Comparison of ENCODE assay signal across 15 mouse cellular contexts in genomic region chr11:18746486-18746885, GRCm38 (mm10).
DNase-seq lines count a peak whose midpoint lies in the region; ATAC-seq and TF ChIP-seq lines count a peak whose summit lies in the region.
"Had no signal": no experiment of that assay in that cellular context is flagged by ENCODE, and none has a peak within 500 bp of the region (broad histone marks: within the 10 kb centered on the region; RNA-seq: fewer than 3 reads in every experiment).

No protein-coding gene starts in this region.

- no peak for TF ChIP-seq CTCF in lung, embryonic 14.5 days (IDR thresholded peaks at IDR 0.05; ENCODE audit: low read depth)
- TF ChIP-seq CTCF in hindbrain, postnatal 0 days (IDR thresholded peaks at IDR 0.05; ENCODE audit: low read depth) = no peak

- no peaks in the 10 kb centered on the region for H3K27me3 ChIP-seq in lung, embryonic 14.5 days (ENCODE audit: insufficient read depth, low read length)
- H3K27me3 ChIP-seq in hindbrain, postnatal 0 days (ENCODE audit: insufficient read depth, low read length) = no peaks in the 10 kb centered on the region
- H3K27me3 ChIP-seq in stomach, embryonic 15.5 days (replicated peaks) = no peaks in the 10 kb centered on the region

- peak overlapping the region; percentile 27; the same call in 1 of the 2 replicates for H3K4me2 ChIP-seq in lung, embryonic 14.5 days
- H3K4me2 ChIP-seq in hindbrain, postnatal 0 days (ENCODE audit: low read depth, low read length) = no peak overlapping the region
- H3K4me2 ChIP-seq in stomach, embryonic 15.5 days = peak overlapping the region; percentile 33; the same call in 1 of the 2 replicates
- H3K4me2 ChIP-seq: limb, embryonic 13.5 days had no signal

- DNase-seq in cerebellum, postnatal 10 days = peak; percentile 52 to 62
- no peak for DNase-seq in cerebellum, postnatal 25 days
- DNase-seq in lung, embryonic 14.5 days = no peak
- no peak for DNase-seq in lung, postnatal 36 days
- DNase-seq in hindbrain, postnatal 0 days (ENCODE audit: low spot score) = peak; percentile 51
- DNase-seq in urinary bladder, postnatal 4 days (ENCODE audit: low spot score in 2 of 2) = no peak
- no peak for DNase-seq in right cerebral cortex, postnatal 4 days
- DNase-seq: kidney, adult 9 months; layer of hippocampus, postnatal 36 days; lung, adult 2 months; right cerebral cortex, adult 18-20 months; thymus, postnatal 4 days had no signal

- H3K4me1 ChIP-seq in lung, embryonic 14.5 days (ENCODE audit: insufficient read depth) = peaks cover 28% of the 10 kb centered on the region; the same call in 1 of the 2 replicates
- peaks cover 6% of the 10 kb centered on the region; the same call in 1 of the 2 replicates for H3K4me1 ChIP-seq in hindbrain, postnatal 0 days (ENCODE audit: insufficient read depth, low read length)
- H3K4me1 ChIP-seq in stomach, embryonic 15.5 days = peaks cover 32% of the 10 kb centered on the region; the same call in 1 of the 2 replicates

- WGBS in lung, embryonic 14.5 days = 45% methylated on average over 5 of the region's 5 CpGs
- WGBS in hindbrain, postnatal 0 days = 33% methylated on average over 5 of the region's 5 CpGs
- 52% methylated on average over 5 of the region's 5 CpGs for WGBS in stomach, embryonic 15.5 days

- H3K36me3 ChIP-seq in lung, embryonic 14.5 days (ENCODE audit: insufficient read depth) = no peaks in the 10 kb centered on the region
- no peaks in the 10 kb centered on the region for H3K36me3 ChIP-seq in hindbrain, postnatal 0 days (ENCODE audit: insufficient read depth, low read length)
- no peaks in the 10 kb centered on the region for H3K36me3 ChIP-seq in stomach, embryonic 15.5 days
- H3K36me3 ChIP-seq: limb, embryonic 13.5 days; midbrain, embryonic 10.5 days had no signal

- peak overlapping the region; percentile 89; the same call in 1 of the 2 replicates for H3K27ac ChIP-seq in lung, embryonic 14.5 days (ENCODE audit: low read depth)
- peak overlapping the region; percentile 55 for H3K27ac ChIP-seq in hindbrain, postnatal 0 days
- peak overlapping the region; percentile 90 for H3K27ac ChIP-seq in stomach, embryonic 15.5 days
- H3K27ac ChIP-seq: limb, embryonic 13.5 days; midbrain, embryonic 10.5 days had no signal

- ATAC-seq in lung, embryonic 14.5 days (ENCODE audit: insufficient read depth) = no peak
- ATAC-seq in hindbrain, postnatal 0 days = peak; percentile 44; the same call in 1 of the 2 replicates
- no peak for ATAC-seq in stomach, embryonic 15.5 days (ENCODE audit: insufficient read depth, low FRiP score, low read depth)

- no peak overlapping the region for H3K4me3 ChIP-seq in lung, embryonic 14.5 days (ENCODE audit: low read depth, low read length)
- H3K4me3 ChIP-seq in hindbrain, postnatal 0 days (ENCODE audit: low read length) = no peak overlapping the region
- no peak overlapping the region for H3K4me3 ChIP-seq in stomach, embryonic 15.5 days (replicated peaks)
- H3K4me3 ChIP-seq: limb, embryonic 13.5 days; midbrain, embryonic 10.5 days had no signal

- H3K9me3 ChIP-seq in lung, embryonic 14.5 days (ENCODE audit: low read depth, low read length) = no peaks in the 10 kb centered on the region
- no peaks in the 10 kb centered on the region for H3K9me3 ChIP-seq in hindbrain, postnatal 0 days (ENCODE audit: low read length)
- no peaks in the 10 kb centered on the region for H3K9me3 ChIP-seq in stomach, embryonic 15.5 days
- H3K9me3 ChIP-seq: limb, embryonic 13.5 days; midbrain, embryonic 10.5 days had no signal

- H3K9ac ChIP-seq in lung, embryonic 14.5 days = no peak overlapping the region
- no peak overlapping the region for H3K9ac ChIP-seq in hindbrain, postnatal 0 days (replicated peaks; ENCODE audit: low read length)
- H3K9ac ChIP-seq in stomach, embryonic 15.5 days = no peak overlapping the region
- H3K9ac ChIP-seq: limb, embryonic 13.5 days had no signal

Comparison
In these comparisons a context has a peak if more than half of its experiments do, and no peak if none do; other contexts are left out.
1. DNase-seq: peak in cerebellum, postnatal 10 days (2 of 2) and hindbrain, postnatal 0 days (single experiment); none in cerebellum, postnatal 25 days (0 of 2), lung, embryonic 14.5 days (single experiment), lung, postnatal 36 days (single experiment), urinary bladder, postnatal 4 days (0 of 2) and right cerebral cortex, postnatal 4 days (single experiment).
2. Peak in every context shown above with its lines, with median percentiles within 50 percentile points of each other: H3K27ac ChIP-seq.